Comparison of ENCODE assay signal across 8 mouse cellular contexts in genomic region chr6:144782866-144783265, GRCm38 (mm10). TPM values are rescaled to one million over a fixed set of nuclear protein-coding genes. Genes with fewer than 3 reads are reported as not detected.
DNase-seq lines count a peak whose midpoint lies in the region; ATAC-seq and TF ChIP-seq lines count a peak whose summit lies in the region.

No protein-coding gene starts in this region.

- ATAC-seq in heart, embryonic 14.5 days (ENCODE audit: insufficient number of reproducible peaks, insufficient read depth, low FRiP score, low read depth) = no peak
- no peak for ATAC-seq in forebrain, embryonic 16.5 days
- ATAC-seq in liver, embryonic 13.5 days (ENCODE audit: low read depth) = no peak

- TF ChIP-seq CTCF in brain, embryonic 14.5 days (IDR thresholded peaks at IDR 0.05; ENCODE audit: borderline replicate concordance, extremely low read depth, insufficient read depth, insufficient read length) = no peak
- TF ChIP-seq CTCF in kidney, adult 2 months (conservative IDR thresholded peaks at IDR 0.05; ENCODE audit: insufficient read depth, insufficient read length, low read depth, low read length) = no peak

- no peak for DNase-seq in heart, postnatal 36 days
- peak; percentile 40 for DNase-seq in brain, embryonic 14.5 days (ENCODE audit: low read depth)
- DNase-seq in liver, embryonic 13.5 days = no peak
- peak; percentile 20 for DNase-seq in right cerebral cortex, postnatal 14 days
- no peak for DNase-seq in kidney, adult 2 months
- no peak for DNase-seq in T-cell, adult 2 months (ENCODE audit: low spot score)

- peaks cover 33% of the 10 kb centered on the region for H3K27me3 ChIP-seq in heart, embryonic 14.5 days (ENCODE audit: control insufficient read depth, insufficient read depth, low read length)
- H3K27me3 ChIP-seq in forebrain, embryonic 16.5 days (replicated peaks; ENCODE audit: control insufficient read depth, insufficient read depth, low read length) = no peaks in the 10 kb centered on the region
- peaks cover 39% of the 10 kb centered on the region for H3K27me3 ChIP-seq in liver, embryonic 13.5 days
- no peaks in the 10 kb centered on the region for H3K27me3 ChIP-seq in kidney, adult 2 months (replicated peaks; ENCODE audit: control insufficient read depth, insufficient read depth, low read length)

- no peak for TF ChIP-seq POLR2A in brain, embryonic 14.5 days (IDR thresholded peaks at IDR 0.05; ENCODE audit: borderline replicate concordance, extremely low read depth, insufficient read depth, insufficient read length, poor library complexity, severe bottlenecking)
- no peak for TF ChIP-seq POLR2A in kidney, adult 2 months (IDR thresholded peaks at IDR 0.05; ENCODE audit: low read depth, low read length)

- peak overlapping the region; percentile 99 for H3K4me2 ChIP-seq in heart, embryonic 14.5 days (ENCODE audit: low read length)
- H3K4me2 ChIP-seq in forebrain, embryonic 16.5 days (ENCODE audit: low read length) = peak overlapping the region; percentile 95
- H3K4me2 ChIP-seq in liver, embryonic 13.5 days = peak overlapping the region; percentile 69

- no peaks in the 10 kb centered on the region for H3K9me3 ChIP-seq in heart, embryonic 14.5 days (ENCODE audit: control insufficient read depth, low read length)
- H3K9me3 ChIP-seq in forebrain, embryonic 16.5 days (ENCODE audit: control insufficient read depth, low read length) = no peaks in the 10 kb centered on the region
- H3K9me3 ChIP-seq in liver, embryonic 13.5 days (replicated peaks) = no peaks in the 10 kb centered on the region

- H3K9ac ChIP-seq in heart, embryonic 14.5 days (ENCODE audit: low read length) = peak overlapping the region; percentile 74; the same call in 1 of the 2 replicates
- peak overlapping the region; percentile 87 for H3K9ac ChIP-seq in forebrain, embryonic 16.5 days (replicated peaks; ENCODE audit: low read depth, low read length)
- peak overlapping the region; percentile 64; the same call in 1 of the 2 replicates for H3K9ac ChIP-seq in liver, embryonic 13.5 days

- intact Hi-C loops in heart, postnatal 36 days (cut with DNase I) = loop anchor here (5.0 to 10.0 kb wide), 2 partner anchors 76 to 138 kb away; no protein-coding TSS in a partner anchor

- 13% methylated on average over 12 of the region's 12 CpGs for WGBS in heart, embryonic 14.5 days
- 7% methylated on average over 12 of the region's 12 CpGs for WGBS in forebrain, embryonic 16.5 days
- 16% methylated on average over 12 of the region's 12 CpGs for WGBS in liver, embryonic 13.5 days (ENCODE audit: insufficient replicate concordance)
- 53% methylated on average over 12 of the region's 12 CpGs for WGBS in kidney, adult 2 months

- no peak overlapping the region for H3K27ac ChIP-seq in heart, embryonic 14.5 days (replicated peaks in 1 of 2; ENCODE audit: control insufficient read depth in 1 of 2, insufficient read depth in 1 of 2, low read depth in 2 of 2, low read length in 2 of 2)
- H3K27ac ChIP-seq in forebrain, embryonic 16.5 days (ENCODE audit: low read length) = peak overlapping the region; percentile 75
- peak overlapping the region; percentile 69 for H3K27ac ChIP-seq in liver, embryonic 13.5 days
- no peak overlapping the region for H3K27ac ChIP-seq in kidney, adult 2 months (ENCODE audit: insufficient read depth, low read depth, low read length)

- H3K4me1 ChIP-seq in heart, embryonic 14.5 days (ENCODE audit: control insufficient read depth in 2 of 2, insufficient read depth in 2 of 2, low read length in 2 of 2) = peaks cover 0 to 11% of the 10 kb centered on the region in 2 experiments; a peak in 2 of 4 replicates
- peaks cover 18% of the 10 kb centered on the region for H3K4me1 ChIP-seq in forebrain, embryonic 16.5 days (replicated peaks; ENCODE audit: control insufficient read depth, insufficient read depth, low read length)
- peaks cover 3% of the 10 kb centered on the region; the same call in 1 of the 2 replicates for H3K4me1 ChIP-seq in liver, embryonic 13.5 days (replicated peaks)
- H3K4me1 ChIP-seq in kidney, adult 2 months (ENCODE audit: control insufficient read depth, insufficient read depth, low read length) = no peaks in the 10 kb centered on the region

- H3K36me3 ChIP-seq in heart, embryonic 14.5 days (ENCODE audit: control insufficient read depth, insufficient read depth, low read length) = no peaks in the 10 kb centered on the region
- no peaks in the 10 kb centered on the region for H3K36me3 ChIP-seq in forebrain, embryonic 16.5 days (ENCODE audit: control insufficient read depth, insufficient read depth)
- H3K36me3 ChIP-seq in liver, embryonic 13.5 days = no peaks in the 10 kb centered on the region
- H3K36me3 ChIP-seq in kidney, adult 2 months (ENCODE audit: control insufficient read depth, insufficient read depth, low read length) = no peaks in the 10 kb centered on the region

- peak overlapping the region; percentile 83 to 94 for H3K4me3 ChIP-seq in heart, embryonic 14.5 days (ENCODE audit: control insufficient read depth in 1 of 2, insufficient read depth in 1 of 2, low read depth in 1 of 2, low read length in 2 of 2)
- H3K4me3 ChIP-seq in forebrain, embryonic 16.5 days (replicated peaks; ENCODE audit: low read length) = peak overlapping the region; percentile 82
- peak overlapping the region; percentile 64 for H3K4me3 ChIP-seq in liver, embryonic 13.5 days (replicated peaks)
- no peak overlapping the region for H3K4me3 ChIP-seq in kidney, adult 2 months (ENCODE audit: insufficient read depth, low read depth, low read length)

RNA-seq across cellular contexts. Expression of gene Sox5, which starts 1.1 kb away (rescaled TPM):
- polyA plus RNA-seq in heart, embryonic 14.5 days (2014; fragmentation: Nextera tagmentation; extraction: Ambion mirVana) = 9.7 and 10.6 TPM in 2 replicates
- 1 to 10 TPM; 3.3 to 4.9 TPM for total RNA-seq in heart, postnatal 36 days (2021)
- polyA plus RNA-seq in brain, embryonic 14.5 days (2012; rRNA removed) = 30.3 and 40.8 TPM in 2 replicates
- 238 and 246 TPM in 2 replicates for polyA plus RNA-seq in forebrain, embryonic 16.5 days (2015; fragmentation: Nextera tagmentation; extraction: Ambion mirVana)
- 4.9 and 5.9 TPM in 2 replicates for polyA plus RNA-seq in liver, embryonic 13.5 days (2015; fragmentation: Nextera tagmentation; extraction: Ambion mirVana)
- 2.9 and 3.2 TPM in 2 replicates for polyA plus RNA-seq in kidney, adult 2 months (2012; rRNA removed)

Comparison
In these comparisons a context has a peak if more than half of its experiments do, and no peak if none do; other contexts are left out.
1. H3K27ac ChIP-seq: peak in forebrain, embryonic 16.5 days (single experiment) and liver, embryonic 13.5 days (single experiment); none in heart, embryonic 14.5 days (0 of 2) and kidney, adult 2 months (single experiment).
2. DNase-seq: peak in brain, embryonic 14.5 days (single experiment) and right cerebral cortex, postnatal 14 days (single experiment); none in heart, postnatal 36 days (0 of 2), liver, embryonic 13.5 days (single experiment), kidney, adult 2 months (single experiment) and T-cell, adult 2 months (single experiment).
3. Peak in every context shown above with its lines, with median percentiles within 50 percentile points of each other: H3K4me2 ChIP-seq and H3K9ac ChIP-seq.